Mouse (Mus musculus) embryonic fibroblast, embryonic 13.5 days (primary cell): ENCODE results near the gene Efcab5. TPM values are rescaled to one million over a fixed set of nuclear protein-coding genes. Genes with fewer than 3 reads are reported as not detected.
A peak's percentile ranks its signal among the peaks of the same experiment; 100 is the strongest.
"Not testable (repeated sequence)": the region's sequence is repeated elsewhere in the genome, so short reads cannot be mapped to it uniquely, and the experiment has no call there.

Experiments
- H3K27ac ChIP-seq: 2 replicates; pipeline ENCODE4 v1.5.1; 2012; ENCODE audit warnings: low read length, control low read depth, inconsistent platforms; ENCODE audit not compliant: insufficient read depth
- H3K4me1 ChIP-seq: 2 replicates; pipeline ENCODE4 v1.6.1; 2011; ENCODE audit warnings: low read length; ENCODE audit not compliant: control insufficient read depth, insufficient read depth
- H3K4me3 ChIP-seq: 2 replicates; pipeline ENCODE4 v1.5.1; 2011; ENCODE audit warnings: mild to moderate bottlenecking, control low read depth, low read length; ENCODE audit not compliant: insufficient read depth
- CTCF ChIP-seq: IDR thresholded peaks from 2 replicates; pipeline ENCODE4 v1.5.1; 2011; ENCODE audit warnings: mild to moderate bottlenecking, control low read depth, low read length, moderate library complexity, borderline replicate concordance; ENCODE audit not compliant: insufficient read depth
- POLR2A ChIP-seq: IDR thresholded peaks from 2 replicates; pipeline ENCODE4 v1.6.1; 2011; ENCODE audit warnings: low read depth, mild to moderate bottlenecking, control low read depth, low read length, moderate library complexity
- polyA plus RNA-seq: library from polyadenylated mRNA; stranded (reverse); fragments of >200 nt; gene quantifications from 2 replicates; pipeline ENCODE4 v1.2.4, GENCODE M21; 2011; ENCODE audit warnings: low read depth; ENCODE audit not compliant: missing spikeins, insufficient read length

Gene Efcab5
- polyA plus RNA-seq, 1 experiment: 0.46 TPM

DNA sequence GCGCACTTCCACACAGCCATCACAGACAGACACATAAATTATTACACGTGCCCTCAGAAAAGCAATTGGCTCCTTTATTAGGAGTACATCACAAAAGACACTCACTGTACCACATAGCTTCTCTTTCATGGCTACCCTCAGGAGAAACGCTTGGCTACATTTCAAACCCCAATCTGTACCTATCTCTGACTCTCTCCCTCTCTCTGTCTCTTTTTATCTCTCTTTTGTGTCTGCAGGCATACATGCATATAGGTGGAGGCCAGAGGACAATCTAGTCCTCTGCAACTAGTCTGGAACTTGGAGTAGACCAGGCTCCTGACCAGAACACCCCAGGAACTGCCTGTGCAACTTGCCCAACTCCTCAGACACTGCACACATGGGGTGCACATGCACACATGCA, 41.0 kb downstream of the Efcab5 start:
- TF ChIP-seq POLR2A (no peak), CTCF (no peak)
- Histone ChIP-seq H3K4me1 (no peaks in the 10 kb centered on the region), H3K4me3 (no peak overlapping the region), H3K27ac (no peak overlapping the region)

DNA sequence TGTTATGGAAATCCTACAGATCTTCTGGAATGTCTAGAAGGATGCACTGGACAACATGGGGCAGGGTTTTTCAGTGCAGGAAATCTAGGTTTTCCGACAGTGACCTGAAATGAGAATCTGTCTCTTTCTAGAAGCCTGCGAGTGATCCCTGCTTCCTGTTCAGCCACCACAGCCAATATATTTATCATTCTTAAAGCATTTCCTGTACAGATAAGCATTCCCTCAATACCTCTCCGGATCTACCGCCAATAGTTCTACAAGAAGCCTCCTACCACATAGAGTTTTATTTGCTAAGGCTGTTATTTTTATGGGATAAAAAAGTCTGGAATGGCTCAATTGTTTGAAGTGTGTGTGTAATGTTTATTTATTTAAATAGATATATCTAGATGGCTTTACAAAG, 43.3 kb downstream of the Efcab5 start:
- Histone ChIP-seq H3K4me1 (no peaks in the 10 kb centered on the region), H3K27ac (0 out of 2 replicates have a peak overlapping the region, but pooled peaks have one; percentile 32), H3K4me3 (no peak overlapping the region)
- TF ChIP-seq CTCF: no peak
- no peak for TF ChIP-seq POLR2A

DNA sequence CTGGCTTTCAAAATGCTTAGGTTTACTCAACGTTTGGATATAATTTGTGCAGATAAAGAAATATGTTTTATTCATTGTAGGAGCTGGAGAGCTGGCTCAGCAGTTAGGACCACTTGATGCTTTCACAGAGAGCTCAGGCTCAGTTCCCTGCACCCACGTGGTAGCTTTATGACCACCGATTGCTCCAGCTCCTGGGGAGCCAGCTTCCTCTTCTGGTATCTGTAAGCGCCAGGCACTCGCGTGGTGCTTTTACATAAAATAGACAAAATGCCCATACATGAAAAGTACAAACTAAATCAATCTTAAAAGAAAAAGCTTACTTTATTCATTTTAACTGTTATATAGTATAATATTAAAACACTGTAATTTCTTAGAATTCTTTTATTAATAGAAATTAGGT, 46.8 kb downstream of the Efcab5 start:
- TF ChIP-seq CTCF (no peak), POLR2A (no peak)
- Histone ChIP-seq H3K4me1 (no peaks in the 10 kb centered on the region), H3K27ac (no peak overlapping the region), H3K4me3 (no peak overlapping the region)

DNA sequence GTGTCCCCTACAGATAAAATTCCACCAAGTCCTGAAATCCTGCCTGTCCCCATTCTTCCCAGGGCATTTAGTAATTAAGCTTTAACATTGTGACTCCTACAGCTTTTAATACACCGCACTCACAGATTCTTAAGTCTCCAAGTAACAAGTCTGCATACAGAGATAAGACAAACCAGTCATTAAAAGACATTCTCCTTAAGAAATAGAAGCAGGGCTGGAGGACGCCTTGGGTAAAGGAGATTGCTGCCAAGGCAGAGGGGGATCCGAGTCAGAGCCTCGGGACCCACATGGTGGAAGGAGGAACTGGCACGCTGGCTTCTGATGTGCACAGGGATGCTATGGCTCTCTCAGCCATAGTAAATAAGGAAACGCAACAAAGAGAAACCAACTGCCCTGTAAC, 48.8 kb downstream of the Efcab5 start:
- TF ChIP-seq CTCF (no peak), POLR2A (no peak)
- no peaks in the 10 kb centered on the region for H3K4me1 ChIP-seq
- H3K27ac ChIP-seq: no peak overlapping the region
- no peak overlapping the region for H3K4me3 ChIP-seq

DNA sequence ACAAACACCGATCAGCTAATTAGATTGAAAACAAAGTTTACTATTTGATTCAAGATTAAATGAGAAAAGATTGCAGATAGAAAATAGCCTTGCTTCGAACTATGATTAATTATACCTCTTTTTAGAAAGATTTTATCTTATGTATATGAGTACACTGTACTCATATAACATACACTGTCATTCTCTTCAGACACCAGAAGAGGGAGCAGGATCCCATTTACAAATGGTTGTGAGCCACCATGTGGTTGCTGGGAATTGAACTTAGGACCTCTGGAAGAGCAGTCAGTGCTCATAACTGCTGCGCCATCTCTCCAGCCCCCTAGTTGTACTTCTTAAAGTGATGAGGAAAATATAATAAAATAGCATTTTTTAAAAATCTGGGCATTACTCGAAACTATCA, 55.3 kb downstream of the Efcab5 start:
- no peak overlapping the region for H3K4me3 ChIP-seq
- no peak overlapping the region for H3K27ac ChIP-seq
- TF ChIP-seq POLR2A (no peak), CTCF (no peak)
- H3K4me1 ChIP-seq: no peaks in the 10 kb centered on the region

DNA sequence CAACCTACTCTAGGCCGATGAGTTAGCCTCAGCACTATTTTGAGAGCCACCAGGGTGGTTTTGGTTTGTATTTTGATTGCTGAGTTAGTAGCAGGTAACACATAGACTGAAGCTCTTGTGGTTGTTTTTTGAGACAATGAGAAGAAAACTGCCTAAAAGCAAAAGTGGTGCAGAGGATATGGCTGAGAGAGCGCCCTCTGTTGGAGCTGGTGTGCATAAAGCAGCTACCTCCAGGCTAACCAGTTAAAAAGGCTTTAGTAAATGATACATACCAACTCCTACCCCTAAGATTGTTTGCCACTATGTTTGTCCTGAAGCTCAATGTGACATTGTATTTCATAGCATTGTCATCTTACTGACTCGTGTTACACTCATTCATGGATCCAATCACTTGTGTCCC, 56.2 kb downstream of the Efcab5 start:
- Histone ChIP-seq H3K27ac (no peak overlapping the region), H3K4me1 (no peaks in the 10 kb centered on the region), H3K4me3 (no peak overlapping the region)
- no peak for TF ChIP-seq POLR2A
- TF ChIP-seq CTCF: peak; percentile 1; the same call in 1 of the 2 replicates

DNA sequence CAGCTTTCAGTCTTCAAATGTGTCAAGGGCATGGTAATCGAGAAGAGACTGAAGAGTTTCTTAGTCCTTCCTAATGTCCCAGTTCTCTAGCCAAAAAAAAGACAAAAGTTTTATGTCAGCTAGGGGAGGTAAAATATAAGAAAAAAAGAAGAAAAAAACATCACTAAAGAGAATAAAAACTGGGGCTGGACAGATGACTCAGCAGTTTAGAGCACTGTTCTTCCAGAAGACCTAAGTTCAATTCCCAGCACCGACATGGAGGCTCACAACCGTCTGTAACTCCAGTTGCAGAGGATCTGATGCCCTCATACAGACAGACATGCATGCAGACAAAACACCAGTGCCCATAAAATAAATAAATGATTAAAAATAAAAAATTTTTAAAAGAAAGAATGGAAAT, 60.2 kb downstream of the Efcab5 start:
- H3K27ac ChIP-seq: no peak overlapping the region
- no peak overlapping the region for H3K4me3 ChIP-seq
- TF ChIP-seq CTCF: no peak
- TF ChIP-seq POLR2A: no peak
- H3K4me1 ChIP-seq: no peaks in the 10 kb centered on the region

DNA sequence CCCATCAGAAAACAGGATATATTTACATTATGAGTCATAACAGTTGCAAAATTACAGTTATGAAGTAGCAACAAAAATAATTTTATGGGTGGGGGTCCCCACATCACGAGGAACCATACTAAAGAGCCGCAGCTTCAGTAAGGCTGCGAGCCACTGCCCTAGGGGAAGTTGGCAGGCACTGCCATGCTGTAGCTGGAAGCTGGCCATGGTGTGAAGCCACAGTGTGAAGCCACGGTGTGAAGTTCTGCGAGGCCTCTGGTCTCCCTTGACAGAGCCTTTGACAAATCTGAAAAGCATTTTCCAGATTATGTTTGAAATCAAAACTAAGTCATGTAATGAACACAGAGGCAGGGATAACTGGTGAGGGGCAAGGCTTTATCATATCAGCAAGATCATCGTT, 77.6 kb downstream of the Efcab5 start:
- H3K4me3 ChIP-seq: no peak overlapping the region
- no peaks in the 10 kb centered on the region for H3K4me1 ChIP-seq
- TF ChIP-seq POLR2A (no peak), CTCF (no peak)
- H3K27ac ChIP-seq: no peak overlapping the region

DNA sequence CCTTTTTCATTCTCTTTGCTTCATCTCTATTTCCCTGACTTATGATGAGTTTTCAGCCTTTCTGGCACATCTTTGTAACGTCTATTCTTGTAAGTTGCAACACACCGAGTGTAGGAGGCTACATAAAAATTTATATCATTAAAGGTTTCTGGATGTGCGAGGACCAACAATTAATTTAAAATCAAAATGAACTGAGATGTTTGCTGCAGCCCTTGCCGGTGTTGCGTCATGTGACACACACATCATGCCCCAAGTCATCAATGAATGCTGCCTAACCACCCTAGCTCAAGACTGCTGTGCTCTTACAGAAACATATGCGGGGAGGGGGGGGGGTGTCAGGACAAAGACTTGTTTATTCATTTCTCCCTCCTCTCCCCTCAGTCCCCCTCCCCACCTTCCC, 80.3 kb downstream of the Efcab5 start:
- no peaks in the 10 kb centered on the region for H3K4me1 ChIP-seq
- H3K27ac ChIP-seq: no peak overlapping the region
- no peak overlapping the region for H3K4me3 ChIP-seq
- TF ChIP-seq POLR2A (no peak), CTCF (no peak)

DNA sequence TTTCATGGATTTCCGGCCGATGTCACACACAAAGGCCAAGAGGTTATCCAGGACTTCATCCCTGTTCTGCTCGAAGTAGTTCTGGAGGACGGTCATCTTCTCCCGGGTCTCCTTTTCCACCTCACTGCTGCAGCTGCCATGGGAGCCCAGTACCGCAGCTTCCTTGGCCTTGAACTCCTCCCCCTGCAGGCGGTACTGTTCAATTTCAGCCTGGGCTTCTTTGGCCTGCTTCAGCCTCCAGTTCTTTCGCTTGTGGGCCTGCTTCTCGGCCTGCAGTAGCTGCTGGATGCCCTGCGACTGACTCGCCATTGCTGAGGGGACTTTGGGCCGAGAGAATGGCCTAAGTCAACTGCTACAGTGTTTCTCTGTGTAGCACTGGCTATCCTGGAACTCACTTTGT, 80.9 kb downstream of the Efcab5 start:
- not testable (repeated sequence) for H3K4me1 ChIP-seq, H3K4me3 ChIP-seq, H3K27ac ChIP-seq

DNA sequence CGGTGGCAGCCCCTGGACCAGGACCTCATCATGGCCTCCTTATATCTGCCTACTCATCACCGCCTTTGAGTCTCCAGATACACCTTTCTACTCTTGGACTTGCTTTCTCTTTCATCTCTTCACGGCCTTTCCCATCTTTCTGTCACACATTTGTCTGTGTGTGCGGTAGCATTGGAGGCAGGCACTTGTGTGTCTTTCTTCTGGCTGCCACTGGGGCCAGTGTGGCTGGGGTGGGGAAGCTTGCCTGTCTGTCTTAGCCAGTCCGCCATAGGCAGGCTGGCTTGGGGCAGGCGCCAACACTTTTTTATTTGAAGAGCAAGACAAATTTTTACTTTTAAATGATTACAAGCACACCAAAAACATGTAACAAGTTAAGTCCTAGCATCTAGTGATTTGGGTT, 81.8 kb downstream of the Efcab5 start:
- H3K4me1 ChIP-seq: no peaks in the 10 kb centered on the region
- TF ChIP-seq POLR2A (no peak), CTCF (no peak)
- H3K4me3 ChIP-seq: no peak overlapping the region
- no peak overlapping the region for H3K27ac ChIP-seq
